Mouse (Mus musculus) thymus, postnatal 10 days (tissue): ENCODE results near the gene Atp1b1.

Experiments used
- DNase-seq, 2 experiments: peaks; one replicate each; pipeline ENCODE4 v3.0.0; 2021; ENCODE audit warnings: low spot score in 2 of 2

Gene Atp1b1

GRCm38 (mm10) chr1:164458245-164458613, at the start of gene Atp1b1:
Gene Atp1b1, minus strand, starts transcription at chr1:164458355.
- peak; percentile 93 for DNase-seq

GRCm38 (mm10) chr1:164505096-164505495, 46.9 kb upstream of the Atp1b1 start:
- no peak for DNase-seq

- DNase-seq = peak; percentile 6 to 47
These were observed 45.1 kb upstream of the Atp1b1 start for GRCm38 (mm10) chr1:164503140-164503730.

- DNase-seq = no peak
These were observed 44.1 kb upstream of the Atp1b1 start for GRCm38 (mm10) chr1:164502231-164502630.

GRCm38 (mm10) chr1:164494741-164495512, 36.8 kb upstream of the Atp1b1 start:
- no peak for DNase-seq

GRCm38 (mm10) chr1:164494215-164494614, 36.1 kb upstream of the Atp1b1 start:
- no peak for DNase-seq

- DNase-seq = no peak
These were observed 35.0 kb upstream of the Atp1b1 start for GRCm38 (mm10) chr1:164493042-164493705.

GRCm38 (mm10) chr1:164492476-164492875, 34.3 kb upstream of the Atp1b1 start:
- DNase-seq = no peak

- no peak for DNase-seq
These were observed 31.9 kb upstream of the Atp1b1 start for GRCm38 (mm10) chr1:164489961-164490594.

- DNase-seq = no peak
These were observed 25.6 kb upstream of the Atp1b1 start for GRCm38 (mm10) chr1:164483728-164484127.

- no peak for DNase-seq
These were observed 24.7 kb upstream of the Atp1b1 start for GRCm38 (mm10) chr1:164482833-164483232.

- no peak for DNase-seq
These were observed 23.6 kb upstream of the Atp1b1 start for GRCm38 (mm10) chr1:164481645-164482354.

GRCm38 (mm10) chr1:164480755-164481644, 22.8 kb upstream of the Atp1b1 start:
- no peak for DNase-seq

GRCm38 (mm10) chr1:164475895-164476294, 17.7 kb upstream of the Atp1b1 start:
- no peak for DNase-seq

- DNase-seq = no peak
These were observed 16.8 kb upstream of the Atp1b1 start for GRCm38 (mm10) chr1:164474778-164475511.

GRCm38 (mm10) chr1:164474310-164474709, 16.2 kb upstream of the Atp1b1 start:
- no peak for DNase-seq

- DNase-seq = no peak
These were observed 15.2 kb upstream of the Atp1b1 start for GRCm38 (mm10) chr1:164473398-164473797.

- DNase-seq = no peak
These were observed 13.5 kb upstream of the Atp1b1 start for GRCm38 (mm10) chr1:164471632-164472031.

- DNase-seq = no peak
These were observed 12.8 kb upstream of the Atp1b1 start for GRCm38 (mm10) chr1:164470985-164471384.

GRCm38 (mm10) chr1:164468329-164468728, 10.2 kb upstream of the Atp1b1 start:
- no peak for DNase-seq
